Mouse (Mus musculus) heart, embryonic 11.5 days (tissue): Measurements from ENCODE around the gene Myh10. TPM values are rescaled to one million over a fixed set of nuclear protein-coding genes. Genes with fewer than 3 reads are reported as not detected.

ENCODE experiments used
- ATAC-seq: fragments of 200-750 bp; cut with Nextera tagmentation; replicated peaks from 2 replicates; pipeline ENCODE4 v1.8.0; 2017; ENCODE audit warnings: moderate library complexity; ENCODE audit not compliant: insufficient number of reproducible peaks, low FRiP score, low TSS enrichment
- H3K27ac ChIP-seq: fragments of 300-500 bp; sonication (generic); 2 replicates; pipeline ENCODE4 v1.5.1; 2014; ENCODE audit warnings: mild to moderate bottlenecking, low read depth, low read length
- H3K27me3 ChIP-seq: fragments of 300-500 bp; sonication (generic); 2 replicates; pipeline ENCODE4 v1.6.1; 2014; ENCODE audit warnings: mild to moderate bottlenecking, low read length, mixed read lengths; ENCODE audit not compliant: control insufficient read depth, insufficient read depth
- H3K36me3 ChIP-seq: fragments of 300-500 bp; sonication (generic); 2 replicates; pipeline ENCODE4 v1.6.1; 2014; ENCODE audit warnings: mild to moderate bottlenecking, low read length, moderate library complexity, mixed read lengths; ENCODE audit not compliant: control insufficient read depth, insufficient read depth
- H3K4me1 ChIP-seq: fragments of 300-500 bp; sonication (generic); 2 replicates; pipeline ENCODE4 v1.6.1; 2014; ENCODE audit warnings: low read length; ENCODE audit not compliant: control insufficient read depth, insufficient read depth
- H3K4me2 ChIP-seq: fragments of 300-500 bp; sonication (generic); 2 replicates; pipeline ENCODE4 v1.6.1; 2014; ENCODE audit warnings: mild to moderate bottlenecking, moderate library complexity
- H3K4me3 ChIP-seq: fragments of 300-500 bp; sonication (generic); 2 replicates; pipeline ENCODE4 v1.5.1; 2014; ENCODE audit warnings: low read depth, low read length
- H3K9ac ChIP-seq: fragments of 300-500 bp; sonication (generic); 2 replicates; pipeline ENCODE4 v1.6.1; 2014; ENCODE audit warnings: mild to moderate bottlenecking, low read depth, low read length, moderate library complexity
- H3K9me3 ChIP-seq: fragments of 300-500 bp; sonication (generic); replicated peaks from 2 replicates; pipeline ENCODE4 v1.6.1; 2016; ENCODE audit warnings: low read length; ENCODE audit not compliant: control insufficient read depth
- WGBS: fragments of 180-500 bp; shearing (Covaris S2); extraction: QIAGEN DNeasy Blood & Tissue Kit; methylation state at CpG from one replicate; pipeline ENCODE4 v1.1.7; 2014; ENCODE audit not compliant: insufficient replicate concordance; 5-methylcytosine and 5-hydroxymethylcytosine counted together
- polyA plus RNA-seq: library from polyadenylated mRNA; unstranded; fragments of >200 nt; fragmentation: Nextera tagmentation; extraction: Ambion mirVana; gene quantifications from 2 replicates; pipeline ENCODE4 v1.2.1, GENCODE M21; 2014

Myh10 gene
- polyA plus RNA-seq, 1 experiment from 2014 or later: 150 TPM

GRCm38 (mm10) chr11:68686001-68686400, 5.4 kb upstream of the Myh10 start:
- WGBS: 69% methylated on average over 5 of the region's 5 CpGs
- Histone ChIP-seq H3K36me3 (no peaks in the 10 kb centered on the region), H3K4me2 (no peak overlapping the region), H3K4me1 (peaks cover 6% of the 10 kb centered on the region), H3K4me3 (no peak overlapping the region), H3K9ac (no peak overlapping the region), H3K27ac (no peak overlapping the region), H3K9me3 (no peaks in the 10 kb centered on the region), H3K27me3 (no peaks in the 10 kb centered on the region)
- no peak for ATAC-seq

- H3K4me1 ChIP-seq: peaks cover 5% of the 10 kb centered on the region
- no peaks in the 10 kb centered on the region for H3K27me3 ChIP-seq
- H3K36me3 ChIP-seq: no peaks in the 10 kb centered on the region
- no peak overlapping the region for H3K4me3 ChIP-seq
- no peak overlapping the region for H3K4me2 ChIP-seq
- ATAC-seq: no peak
- H3K27ac ChIP-seq: no peak overlapping the region
- H3K9me3 ChIP-seq: no peaks in the 10 kb centered on the region
- 84% methylated on average over 1 of the region's 1 CpGs for WGBS
- no peak overlapping the region for H3K9ac ChIP-seq
These were observed 2.1 kb upstream of the Myh10 start for GRCm38 (mm10) chr11:68689304-68689703.

GRCm38 (mm10) chr11:68690465-68690864, 894 bp upstream of the Myh10 start:
- Histone ChIP-seq H3K9ac (no peak overlapping the region), H3K9me3 (no peaks in the 10 kb centered on the region), H3K4me2 (peak overlapping the region; percentile 38), H3K4me3 (no peak overlapping the region), H3K27me3 (no peaks in the 10 kb centered on the region), H3K36me3 (no peaks in the 10 kb centered on the region), H3K4me1 (peaks cover 14% of the 10 kb centered on the region), H3K27ac (no peak overlapping the region)
- 55% methylated on average over 5 of the region's 5 CpGs for WGBS
- ATAC-seq: no peak

GRCm38 (mm10) chr11:68692010-68692692, 792 bp downstream of the Myh10 start:
- H3K27ac ChIP-seq: peak overlapping the region; percentile 97
- no peak for ATAC-seq

GRCm38 (mm10) chr11:68692693-68693446, 1.5 kb downstream of the Myh10 start:
- Histone ChIP-seq H3K27ac (peak overlapping the region; percentile 97), H3K36me3 (no peaks in the 10 kb centered on the region), H3K4me3 (peak overlapping the region; percentile 97), H3K4me2 (peak overlapping the region; percentile 83), H3K9ac (peak overlapping the region; percentile 99), H3K4me1 (peaks cover 14% of the 10 kb centered on the region), H3K9me3 (no peaks in the 10 kb centered on the region), H3K27me3 (no peaks in the 10 kb centered on the region)
- ATAC-seq: no peak
- WGBS: under 1% methylated on average over 43 of the region's 43 CpGs

More at GRCm38 (mm10) chr11:68692010-68692692, 792 bp downstream of the Myh10 start:
- Histone ChIP-seq H3K4me1 (peaks cover 14% of the 10 kb centered on the region), H3K36me3 (no peaks in the 10 kb centered on the region), H3K9ac (peak overlapping the region; percentile 99), H3K4me3 (peak overlapping the region; percentile 97), H3K27me3 (no peaks in the 10 kb centered on the region), H3K9me3 (no peaks in the 10 kb centered on the region), H3K4me2 (peak overlapping the region; percentile 83)
- WGBS: under 1% methylated on average over 34 of the region's 34 CpGs

- Histone ChIP-seq H3K27me3 (no peaks in the 10 kb centered on the region), H3K4me3 (peak overlapping the region; percentile 97), H3K9ac (peak overlapping the region; percentile 99), H3K9me3 (no peaks in the 10 kb centered on the region), H3K4me2 (peak overlapping the region; percentile 83), H3K4me1 (peaks cover 14% of the 10 kb centered on the region), H3K36me3 (no peaks in the 10 kb centered on the region), H3K27ac (peak overlapping the region; percentile 97)
- WGBS: 12% methylated on average over 10 of the region's 10 CpGs
- no peak for ATAC-seq
These were observed 2.2 kb downstream of the Myh10 start for GRCm38 (mm10) chr11:68693447-68694040.

GRCm38 (mm10) chr11:68702370-68702769, 11.0 kb downstream of the Myh10 start:
- WGBS: 86% methylated on average over 6 of the region's 6 CpGs
- H3K36me3 ChIP-seq: peaks cover 50% of the 10 kb centered on the region

GRCm38 (mm10) chr11:68703360-68703759, 12.0 kb downstream of the Myh10 start:
- no peak overlapping the region for H3K4me3 ChIP-seq
- no peak overlapping the region for H3K9ac ChIP-seq
- H3K36me3 ChIP-seq: peaks cover 55% of the 10 kb centered on the region
- no peaks in the 10 kb centered on the region; the same call in 1 of the 2 replicates for H3K9me3 ChIP-seq
- H3K27ac ChIP-seq: no peak overlapping the region
- H3K4me2 ChIP-seq: no peak overlapping the region
- no peak for ATAC-seq
- 90% methylated on average over 1 of the region's 1 CpGs for WGBS
- no peaks in the 10 kb centered on the region for H3K27me3 ChIP-seq
- peaks cover 10% of the 10 kb centered on the region for H3K4me1 ChIP-seq

More at GRCm38 (mm10) chr11:68702370-68702769, 11.0 kb downstream of the Myh10 start:
- no peaks in the 10 kb centered on the region for H3K27me3 ChIP-seq
- ATAC-seq: no peak
- H3K9me3 ChIP-seq: no peaks in the 10 kb centered on the region; the same call in 1 of the 2 replicates
- H3K9ac ChIP-seq: no peak overlapping the region
- no peak overlapping the region for H3K4me3 ChIP-seq
- H3K27ac ChIP-seq: no peak overlapping the region
- no peak overlapping the region for H3K4me2 ChIP-seq
- peaks cover 10% of the 10 kb centered on the region; the same call in 1 of the 2 replicates for H3K4me1 ChIP-seq
